ENCODE assay signal across 7 mouse cellular contexts in genomic region chr2:144269679-144270475, GRCm38 (mm10). TPM values are rescaled to one million over a fixed set of nuclear protein-coding genes. Genes with fewer than 3 reads are reported as not detected.
DNase-seq lines count a peak whose midpoint lies in the region; ATAC-seq and TF ChIP-seq lines count a peak whose summit lies in the region.

No protein-coding gene starts in this region.

- H3K9me3 ChIP-seq in limb, embryonic 14.5 days (ENCODE audit: control insufficient read depth, low read length): no peaks in the 10 kb centered on the region
- no peaks in the 10 kb centered on the region for H3K9me3 ChIP-seq in stomach, embryonic 16.5 days (replicated peaks; ENCODE audit: control insufficient read depth, low read length)

- H3K4me2 ChIP-seq in limb, embryonic 14.5 days (replicated peaks; ENCODE audit: low read depth, low read length, severe bottlenecking): peak overlapping the region; percentile 75
- peak overlapping the region; percentile 68 for H3K4me2 ChIP-seq in stomach, embryonic 16.5 days (ENCODE audit: low read depth, low read length)

- peak; percentile 23 for ATAC-seq in erythroblast, adult 5-6 weeks (replicated peaks; ENCODE audit: low FRiP score, poor library complexity, severe bottlenecking)
- ATAC-seq in limb, embryonic 14.5 days (ENCODE audit: low FRiP score, low read depth): peak; percentile 1; the same call in 1 of the 2 replicates
- ATAC-seq in stomach, embryonic 16.5 days (ENCODE audit: insufficient read depth, low FRiP score): no peak

- H3K9ac ChIP-seq in limb, embryonic 14.5 days (ENCODE audit: low read depth, low read length, severe bottlenecking): peak overlapping the region; percentile 97
- peak overlapping the region; percentile 100 for H3K9ac ChIP-seq in stomach, embryonic 16.5 days (ENCODE audit: low read length)

- no peak for TF ChIP-seq CTCF in spleen, adult 2 months (IDR thresholded peaks at IDR 0.05; ENCODE audit: extremely low read depth, insufficient read depth, insufficient read length, insufficient replicate concordance)

- peak overlapping the region; percentile 98 for H3K4me3 ChIP-seq in spleen, adult 2 months (ENCODE audit: extremely low read depth, insufficient read depth, insufficient read length)
- H3K4me3 ChIP-seq in limb, embryonic 14.5 days (replicated peaks; ENCODE audit: low read length): peak overlapping the region; percentile 87
- peak overlapping the region; percentile 97 for H3K4me3 ChIP-seq in stomach, embryonic 16.5 days (replicated peaks; ENCODE audit: low read length)

- peaks cover 7% of the 10 kb centered on the region for H3K36me3 ChIP-seq in spleen, adult 2 months (ENCODE audit: control insufficient read depth, insufficient read depth, low read length)
- no peaks in the 10 kb centered on the region for H3K36me3 ChIP-seq in limb, embryonic 14.5 days (ENCODE audit: control insufficient read depth, insufficient read depth, low read length)
- H3K36me3 ChIP-seq in stomach, embryonic 16.5 days (ENCODE audit: control insufficient read depth, insufficient read depth, low read length): no peaks in the 10 kb centered on the region; the same call in 1 of the 2 replicates

- peaks cover 5% of the 10 kb centered on the region; the same call in 1 of the 2 replicates for H3K4me1 ChIP-seq in spleen, adult 2 months (ENCODE audit: control insufficient read depth, insufficient read depth, insufficient read length)
- peaks cover 17% of the 10 kb centered on the region for H3K4me1 ChIP-seq in limb, embryonic 14.5 days (ENCODE audit: control insufficient read depth, insufficient read depth, low read length)
- H3K4me1 ChIP-seq in stomach, embryonic 16.5 days (ENCODE audit: control insufficient read depth, insufficient read depth, low read length): peaks cover 41% of the 10 kb centered on the region

- DNase-seq in spleen, adult 2 months (ENCODE audit: low read depth in 1 of 2, low spot score in 2 of 2): no peak
- no peak for DNase-seq in spleen, postnatal 14 days (ENCODE audit: low spot score in 2 of 2)
- no peak for DNase-seq in limb, embryonic 14.5 days (ENCODE audit: low spot score)
- no peak for DNase-seq in adrenal gland, postnatal 25 days
- DNase-seq in layer of hippocampus, adult 11-12 months (ENCODE audit: low spot score): no peak

- peak overlapping the region; percentile 99 for H3K27ac ChIP-seq in spleen, adult 2 months (ENCODE audit: insufficient read depth, low read length)
- peak overlapping the region; percentile 97 for H3K27ac ChIP-seq in limb, embryonic 14.5 days (replicated peaks; ENCODE audit: low read depth, low read length)
- peak overlapping the region; percentile 97 for H3K27ac ChIP-seq in stomach, embryonic 16.5 days (ENCODE audit: low read length)

- H3K27me3 ChIP-seq in spleen, adult 2 months (ENCODE audit: control insufficient read depth, insufficient read depth, low read length): no peaks in the 10 kb centered on the region
- H3K27me3 ChIP-seq in limb, embryonic 14.5 days (ENCODE audit: control insufficient read depth, insufficient read depth, low read length): no peaks in the 10 kb centered on the region
- no peaks in the 10 kb centered on the region for H3K27me3 ChIP-seq in stomach, embryonic 16.5 days (ENCODE audit: control insufficient read depth, insufficient read depth, low read length)

- no peak for TF ChIP-seq POLR2A in spleen, adult 2 months (IDR thresholded peaks at IDR 0.05; ENCODE audit: low read depth, low read length)
- no peak for TF ChIP-seq POLR2A in limb, embryonic 14.5 days (IDR thresholded peaks at IDR 0.05; ENCODE audit: borderline replicate concordance, extremely low read depth, insufficient read depth, insufficient read length)

- WGBS in spleen, adult 2 months: under 1% methylated on average over 29 of the region's 33 CpGs
- under 1% methylated on average over 25 of the region's 33 CpGs for WGBS in limb, embryonic 14.5 days
- WGBS in stomach, embryonic 16.5 days: under 1% methylated on average over 32 of the region's 33 CpGs

RNA-seq across cellular contexts. Expression of gene Mgme1, which starts 0.6 kb away (rescaled TPM):
- 2.0 and 2.1 TPM in 2 replicates for polyA plus RNA-seq in spleen, adult 2 months (2012; rRNA removed)
- 0.77 and 2.5 TPM in 2 replicates for total RNA-seq in erythroblast, adult 5-6 weeks (2015; ENCODE audit: low replicate concordance)
- total RNA-seq in erythroblast, adult 5-6 weeks (2017; ENCODE audit: low replicate concordance): 4.6 and 6.1 TPM in 2 replicates
- 10.2 and 11.4 TPM in 2 replicates for polyA plus RNA-seq in limb, embryonic 14.5 days (2012; rRNA removed)
- 15.2 and 17.2 TPM in 2 replicates for polyA plus RNA-seq in limb, embryonic 14.5 days (2014; fragmentation: Nextera tagmentation; extraction: Ambion mirVana)
- polyA plus RNA-seq in stomach, embryonic 16.5 days (2015; fragmentation: Nextera tagmentation; extraction: Ambion mirVana): 18.3 and 20.0 TPM in 2 replicates
- 25.8 and 26.8 TPM in 2 replicates for total RNA-seq in adrenal gland, postnatal 25 days (2021)

RNA-seq across cellular contexts. Expression of gene Snx5, which starts 0.8 kb away (rescaled TPM):
- 80.2 and 100 TPM in 2 replicates for polyA plus RNA-seq in spleen, adult 2 months (2012; rRNA removed)
- 57.5 and 85.5 TPM in 2 replicates for total RNA-seq in erythroblast, adult 5-6 weeks (2015; ENCODE audit: low replicate concordance)
- total RNA-seq in erythroblast, adult 5-6 weeks (2017; ENCODE audit: low replicate concordance): 58.0 and 74.6 TPM in 2 replicates
- polyA plus RNA-seq in limb, embryonic 14.5 days (2012; rRNA removed): 133 and 153 TPM in 2 replicates
- 129 and 130 TPM in 2 replicates for polyA plus RNA-seq in limb, embryonic 14.5 days (2014; fragmentation: Nextera tagmentation; extraction: Ambion mirVana)
- 106 and 109 TPM in 2 replicates for polyA plus RNA-seq in stomach, embryonic 16.5 days (2015; fragmentation: Nextera tagmentation; extraction: Ambion mirVana)
- total RNA-seq in adrenal gland, postnatal 25 days (2021): 91.6 and 107 TPM in 2 replicates
